Mouse (Mus musculus): ENCODE results near the gene Snx12.

GRCm38 (mm10) chrX:101256603-101257002 is 34.2 kb upstream of the Snx12 start:
- no peak for TF ChIP-seq FLI1 (IDR thresholded peaks at IDR 0.05; ENCODE audit: low read length)
- no peak for TF ChIP-seq GATA1 (IDR thresholded peaks at IDR 0.05; ENCODE audit: borderline replicate concordance, low read length)
